Mouse (Mus musculus) spleen, postnatal 10 days (tissue): ENCODE measurements at regions not wholly inside any gene's neighbourhood (a gene's known extent, or its start where the extent isn't known, plus 50 kb on each side); places are given as distances from the start of the nearest gene placed in this dataset.

Experiments
- DNase-seq, 2 experiments: peaks; one replicate each; pipeline ENCODE4 v3.0.0; 2021 to 2022; ENCODE audit warnings: low spot score in 2 of 2

GRCm38 (mm10) chr1:69470614-69471250 is 216.3 kb downstream of the Ikzf2 start:
- DNase-seq: no peak

GRCm38 (mm10) chr1:69469158-69469901 is 217.7 kb downstream of the Ikzf2 start:
- no peak for DNase-seq

- DNase-seq: no peak
Measured at GRCm38 (mm10) chr1:69466534-69467275, 220.3 kb downstream of the Ikzf2 start.

- DNase-seq: no peak
Measured at GRCm38 (mm10) chr1:69461191-69461590, 225.9 kb downstream of the Ikzf2 start.

GRCm38 (mm10) chr1:69459899-69460298 is 227.1 kb downstream of the Ikzf2 start:
- DNase-seq: no peak

- no peak for DNase-seq
Measured at GRCm38 (mm10) chr1:69457471-69457870, 229.6 kb downstream of the Ikzf2 start.

- no peak for DNase-seq
Measured at GRCm38 (mm10) chr1:69453991-69454390, 233.1 kb downstream of the Ikzf2 start.

- no peak for DNase-seq
Measured at GRCm38 (mm10) chr1:69452910-69453309, 234.1 kb downstream of the Ikzf2 start.

GRCm38 (mm10) chr1:69450455-69450854 is 236.6 kb downstream of the Ikzf2 start:
- DNase-seq: no peak

GRCm38 (mm10) chr1:69447276-69447675 is 239.8 kb downstream of the Ikzf2 start:
- DNase-seq: no peak

- DNase-seq: no peak
Measured at GRCm38 (mm10) chr1:69444722-69445121, 242.3 kb downstream of the Ikzf2 start.

GRCm38 (mm10) chr1:69443466-69443865 is 243.6 kb downstream of the Ikzf2 start:
- no peak for DNase-seq

GRCm38 (mm10) chr1:69440564-69441334 is 246.3 kb downstream of the Ikzf2 start:
- no peak for DNase-seq

GRCm38 (mm10) chr1:69437042-69437441 is 250.0 kb downstream of the Ikzf2 start:
- DNase-seq: no peak

GRCm38 (mm10) chr1:69433655-69434357 is 253.2 kb downstream of the Ikzf2 start:
- DNase-seq: no peak

- no peak for DNase-seq
Measured at GRCm38 (mm10) chr1:69430683-69431407, 256.2 kb downstream of the Ikzf2 start.

- DNase-seq: no peak
Measured at GRCm38 (mm10) chr1:69429632-69430031, 257.4 kb downstream of the Ikzf2 start.

GRCm38 (mm10) chr1:69397676-69398075 is 289.4 kb downstream of the Ikzf2 start:
- DNase-seq: no peak

- DNase-seq: no peak
Measured at GRCm38 (mm10) chr1:69382374-69382773, 274.5 kb upstream of the Erbb4 start.

GRCm38 (mm10) chr1:69379741-69380140 is 271.9 kb upstream of the Erbb4 start:
- no peak for DNase-seq
